Mouse (Mus musculus) embryonic fibroblast, embryonic 13.5 days (primary cell): ENCODE measurements around the gene Ctnnbl1.

ENCODE experiments used
- CTCF ChIP-seq: IDR thresholded peaks from 2 replicates; pipeline ENCODE4 v1.5.1; 2011; ENCODE audit warnings: mild to moderate bottlenecking, control low read depth, low read length, moderate library complexity, borderline replicate concordance; ENCODE audit not compliant: insufficient read depth
- POLR2A ChIP-seq: IDR thresholded peaks from 2 replicates; pipeline ENCODE4 v1.6.1; 2011; ENCODE audit warnings: low read depth, mild to moderate bottlenecking, control low read depth, low read length, moderate library complexity

DNA sequence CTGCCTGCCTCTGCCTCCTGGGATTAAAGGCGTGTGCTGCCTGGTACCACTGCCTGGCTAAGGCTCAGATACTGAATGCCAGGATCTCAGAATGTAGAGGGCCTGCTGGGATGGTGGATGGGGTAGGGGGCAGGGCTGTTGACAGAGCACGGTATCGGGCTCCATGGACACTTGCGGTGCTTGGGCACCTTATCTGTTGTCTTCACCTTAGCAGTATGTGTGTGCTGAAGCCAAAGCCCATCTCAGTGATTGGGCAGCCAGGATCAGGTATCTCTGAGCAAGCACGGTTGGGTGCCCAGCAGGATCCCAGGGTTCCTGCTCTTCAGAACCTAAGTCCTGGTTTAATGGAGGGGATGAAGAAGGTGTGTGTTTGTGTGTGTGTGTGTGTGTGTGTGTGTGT, 21.2 kb downstream of the Ctnnbl1 start:
- no peak for TF ChIP-seq CTCF
- no peak for TF ChIP-seq POLR2A
